Mouse (Mus musculus) CH12.LX (cell line): ENCODE results near the gene Agrp. TPM values are rescaled to one million over a fixed set of nuclear protein-coding genes. Genes with fewer than 3 reads are reported as not detected.

Source experiments
- DNase-seq: peaks from one replicate; pipeline ENCODE4 v3.0.0-alpha.2; 2013; ENCODE audit errors: extremely low read depth
- H3K27ac ChIP-seq: 2 replicates; pipeline ENCODE4 v1.5.1; 2012; ENCODE audit warnings: low read depth, mild to moderate bottlenecking, control low read depth, moderate library complexity; ENCODE audit not compliant: insufficient read depth
- H3K27me3 ChIP-seq: replicated peaks from 2 replicates; pipeline ENCODE3; 2012; ENCODE audit warnings: inconsistent platforms
- H3K36me3 ChIP-seq, 2 experiments: replicated peaks in 1 of 2; 2 replicates each; pipeline versions ENCODE3 to v1.6.1; 2012; ENCODE audit warnings: inconsistent platforms in 1 of 2, low read length in 1 of 2, mild to moderate bottlenecking in 1 of 2, mixed read lengths in 1 of 2, moderate library complexity in 1 of 2; ENCODE audit not compliant: control insufficient read depth in 1 of 2, insufficient read depth in 1 of 2
- H3K4me1 ChIP-seq, 2 experiments: 2 replicates each; pipeline ENCODE4 v1.6.1; 2012; ENCODE audit warnings: inconsistent platforms in 1 of 2, moderate library complexity in 1 of 2; ENCODE audit not compliant: insufficient read depth in 2 of 2, control insufficient read depth in 1 of 2
- H3K4me2 ChIP-seq: 2 replicates; pipeline ENCODE4 v1.6.1; 2012; ENCODE audit warnings: low read depth, mild to moderate bottlenecking, control low read depth; ENCODE audit not compliant: poor library complexity, insufficient read depth, severe bottlenecking
- H3K4me3 ChIP-seq, 3 experiments: fragments of 150-350 bp in 1 of 3; sonication (generic) in 1 of 3; replicated peaks in 1 of 3; 2 replicates each; pipeline versions ENCODE3 to v1.5.1; 2011 to 2012; ENCODE audit warnings: low read depth in 2 of 3, low read length in 2 of 3, mild to moderate bottlenecking in 2 of 3, moderate library complexity in 2 of 3, control low read depth in 1 of 3, improper control_type of control experiment in 1 of 3, inconsistent platforms in 1 of 3, mixed read lengths in 1 of 3; ENCODE audit not compliant: poor library complexity in 1 of 3
- H3K79me2 ChIP-seq: replicated peaks from 2 replicates; pipeline ENCODE4 v1.6.1; 2012; ENCODE audit warnings: mild to moderate bottlenecking, moderate library complexity; ENCODE audit not compliant: control insufficient read depth, poor library complexity, insufficient read depth, severe bottlenecking; ENCODE audit errors: extremely low read depth
- H3K9ac ChIP-seq: 2 replicates; pipeline ENCODE4 v1.6.1; 2012; ENCODE audit warnings: low read depth, mild to moderate bottlenecking, control low read depth, moderate library complexity; ENCODE audit not compliant: insufficient read depth
- H3K9me3 ChIP-seq: replicated peaks from 2 replicates; pipeline ENCODE3; 2012; ENCODE audit warnings: low read length, inconsistent platforms, mixed read lengths
- CHD1 ChIP-seq: IDR thresholded peaks from 2 replicates; pipeline ENCODE4 v1.6.1; 2012; ENCODE audit warnings: low read depth, low read length, improper control_type of control experiment, inconsistent platforms
- E2F4 ChIP-seq: IDR thresholded peaks from 2 replicates; pipeline ENCODE4 v1.6.1; 2011; ENCODE audit warnings: low read depth, low read length, improper control_type of control experiment; ENCODE audit not compliant: insufficient replicate concordance
- ELF1 ChIP-seq: IDR thresholded peaks from 2 replicates; pipeline ENCODE4 v1.6.1; 2014; ENCODE audit warnings: low read depth, mild to moderate bottlenecking, inconsistent platforms, low read length, improper control_type of control experiment
- GABPA ChIP-seq: IDR thresholded peaks from 2 replicates; pipeline ENCODE4 v1.6.1; 2012; ENCODE audit warnings: low read depth, low read length, improper control_type of control experiment, inconsistent platforms; ENCODE audit not compliant: insufficient replicate concordance
- HCFC1 ChIP-seq: IDR thresholded peaks from 2 replicates; pipeline ENCODE4 v1.6.1; 2012; ENCODE audit warnings: low read depth, mild to moderate bottlenecking, inconsistent platforms, low read length, improper control_type of control experiment
- JUN ChIP-seq: IDR thresholded peaks from 2 replicates; pipeline ENCODE4 v1.6.1; 2011; ENCODE audit warnings: low read depth, mild to moderate bottlenecking, low read length, improper control_type of control experiment, moderate library complexity; ENCODE audit not compliant: insufficient read depth
- JUND ChIP-seq: conservative IDR thresholded peaks from 2 replicates; pipeline ENCODE4 v1.6.1; 2011; ENCODE audit warnings: low read depth, low read length, improper control_type of control experiment
- KAT2A ChIP-seq: IDR thresholded peaks from 2 replicates; pipeline ENCODE4 v1.6.1; 2012; ENCODE audit warnings: low read length, improper control_type of control experiment, inconsistent platforms; ENCODE audit not compliant: insufficient replicate concordance
- MAX ChIP-seq: IDR thresholded peaks from 2 replicates; pipeline ENCODE4 v1.6.1; 2011; ENCODE audit warnings: low read length, improper control_type of control experiment
- MAZ ChIP-seq: IDR thresholded peaks from 2 replicates; pipeline ENCODE4 v1.6.1; 2012; ENCODE audit warnings: low read depth, mild to moderate bottlenecking, inconsistent platforms, low read length, improper control_type of control experiment, moderate library complexity
- MXI1 ChIP-seq: IDR thresholded peaks from 2 replicates; pipeline ENCODE4 v1.6.1; 2011; ENCODE audit warnings: mild to moderate bottlenecking, low read depth, low read length, improper control_type of control experiment
- NRF1 ChIP-seq: IDR thresholded peaks from 2 replicates; pipeline ENCODE4 v1.6.1; 2014; ENCODE audit warnings: low read depth, mild to moderate bottlenecking, inconsistent platforms, low read length, improper control_type of control experiment, moderate library complexity
- PAX5 ChIP-seq: IDR thresholded peaks from 2 replicates; pipeline ENCODE4 v1.6.1; 2012; ENCODE audit warnings: low read length, inconsistent platforms, mixed read lengths
- POLR2AphosphoS2 ChIP-seq: IDR thresholded peaks from 2 replicates; pipeline ENCODE4 v1.6.1; 2011; ENCODE audit warnings: low read depth, low read length, improper control_type of control experiment
- RCOR1 ChIP-seq: conservative IDR thresholded peaks from 2 replicates; pipeline ENCODE4 v1.6.1; 2012; ENCODE audit warnings: low read depth, mild to moderate bottlenecking, inconsistent platforms, low read length, improper control_type of control experiment
- SIN3A ChIP-seq: IDR thresholded peaks from 2 replicates; pipeline ENCODE4 v1.6.1; 2012; ENCODE audit warnings: low read length, improper control_type of control experiment, inconsistent platforms
- TCF12 ChIP-seq: IDR thresholded peaks from 2 replicates; pipeline ENCODE4 v1.6.1; 2014; ENCODE audit warnings: low read depth, mild to moderate bottlenecking, inconsistent platforms, low read length, improper control_type of control experiment
- UBTF ChIP-seq: IDR thresholded peaks from 2 replicates; pipeline ENCODE4 v1.6.1; 2012; ENCODE audit warnings: low read depth, mild to moderate bottlenecking, inconsistent platforms, low read length, improper control_type of control experiment, moderate library complexity
- USF1 ChIP-seq: IDR thresholded peaks from 2 replicates; pipeline ENCODE4 v1.6.1; 2014; ENCODE audit warnings: low read depth, mild to moderate bottlenecking, inconsistent platforms, low read length, improper control_type of control experiment
- ZC3H11A ChIP-seq: IDR thresholded peaks from 2 replicates; pipeline ENCODE4 v1.6.1; 2012; ENCODE audit warnings: low read depth, mild to moderate bottlenecking, inconsistent platforms, low read length, improper control_type of control experiment
- ZKSCAN1 ChIP-seq: IDR thresholded peaks from 2 replicates; pipeline ENCODE4 v1.6.1; 2012; ENCODE audit warnings: low read depth, inconsistent platforms, low read length, improper control_type of control experiment, borderline replicate concordance
- dilution Hi-C: fragments of 300-500 bp; cut with MboI; formaldehyde crosslinking; loops from 2 replicates; pipeline ENCODE4 v1.14.3; 2020; ENCODE audit warnings: low sequenced_read_pairs; ENCODE audit not compliant: extremely low pct_unique_long_range_greater_than_20kb, extremely low pct_ligation_motif_present
- in situ Hi-C: fragments of 300-500 bp; cut with MboI; formaldehyde crosslinking; loops from 3 replicates; pipeline ENCODE4 v1.14.3; 2019; ENCODE audit warnings: low sequenced_read_pairs, low pct_ligation_motif_present, low pct_unique_long_range_greater_than_20kb, mixed read lengths
- polyA plus RNA-seq: library from polyadenylated mRNA; unstranded; fragments of >175 nt; gene quantifications from 2 replicates; pipeline ENCODE4 v1.2.1, GENCODE M21; 2012; ENCODE audit warnings: low read depth; ENCODE audit not compliant: insufficient read length
- total RNA-seq, 2 experiments: library from RNA; depleted of rRNA; stranded (reverse); fragments of 300-350 nt in 1 of 2; fragments of >200 nt in 1 of 2; gene quantifications; 2 replicates each; pipeline ENCODE4 v1.2.3; 2012 to 2014

Agrp gene
- total and polyA plus RNA-seq, 3 experiments = 0.30 TPM; not detected in 2

DNA sequence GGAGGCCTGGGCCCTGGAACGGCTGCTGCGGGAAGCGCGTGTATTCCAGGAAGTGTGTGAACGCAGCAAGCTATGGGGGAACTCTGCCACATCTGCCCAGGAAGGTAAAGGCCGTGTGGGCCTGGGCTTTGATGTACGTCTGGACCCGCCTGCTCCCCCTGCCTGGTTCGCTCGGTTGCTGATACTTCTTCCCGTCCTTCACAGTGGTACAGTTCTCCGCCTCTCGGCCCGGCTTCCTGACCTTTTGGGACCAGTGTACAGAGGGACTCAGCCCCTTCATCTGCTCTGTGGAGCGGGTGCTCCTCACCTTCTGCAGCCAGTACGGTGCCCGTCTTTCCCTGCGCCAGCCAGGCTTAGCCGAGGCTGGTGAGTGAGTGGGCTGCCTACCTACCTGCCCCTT is 17.0 kb downstream of the Agrp start:
- in situ Hi-C loops (no loop called here), dilution Hi-C loops (no loop called here)
- H3K9me3 ChIP-seq = no peaks in the 10 kb centered on the region
- H3K4me1 ChIP-seq = peaks cover 7 to 37% of the 10 kb centered on the region in 2 experiments
- no peak overlapping the region for H3K9ac ChIP-seq
- DNase-seq = no peak
- H3K4me2 ChIP-seq = no peak overlapping the region
- H3K4me3 ChIP-seq = no peak overlapping the region
- no peak overlapping the region for H3K27ac ChIP-seq
- no peaks in the 10 kb centered on the region for H3K27me3 ChIP-seq
- peaks cover 32 to 66% of the 10 kb centered on the region in 2 experiments for H3K36me3 ChIP-seq
- TF ChIP-seq ZC3H11A (no peak), ZKSCAN1 (no peak), CHD1 (no peak), HCFC1 (no peak), MAX (no peak), MXI1 (no peak), UBTF (no peak), JUN (no peak)
- TF ChIP-seq, all 38 proteins: peak for 0
- H3K79me2 ChIP-seq = no peaks in the 10 kb centered on the region

DNA sequence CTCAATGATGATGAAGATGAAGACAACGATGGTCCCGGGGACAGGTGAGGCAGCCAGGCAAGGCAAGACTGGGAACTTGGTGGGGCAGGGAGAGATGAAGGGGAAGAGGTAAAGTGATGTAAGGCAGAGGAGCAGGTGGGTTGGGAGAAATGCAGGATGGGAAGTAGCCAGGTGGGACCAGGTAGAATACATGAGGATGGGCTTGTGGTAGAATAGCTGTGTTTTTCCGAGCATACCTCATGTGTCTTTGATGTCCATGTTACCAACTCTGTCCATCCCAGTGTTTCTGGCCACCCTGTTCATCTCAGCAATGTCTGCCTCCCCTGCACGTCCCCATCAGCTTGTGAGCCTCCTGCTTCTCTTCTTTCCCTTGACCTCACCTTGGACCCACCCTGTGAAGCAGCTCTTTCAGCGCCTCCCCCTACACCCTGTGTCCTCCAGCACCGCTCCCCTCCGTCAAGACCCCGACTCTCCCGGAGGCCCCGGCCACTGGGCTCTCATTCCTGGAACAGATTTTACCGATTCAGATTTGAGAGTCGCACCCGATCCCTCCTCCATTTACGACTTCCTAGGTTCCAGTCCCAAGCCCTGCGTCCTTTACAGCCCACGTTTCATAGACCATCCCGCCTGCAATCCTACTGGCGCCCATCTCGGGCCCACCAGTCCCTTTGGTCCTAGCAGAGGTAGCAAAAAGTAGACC is 18.2 kb downstream of the Agrp start:
- Histone ChIP-seq H3K4me3 (no peak overlapping the region), H3K4me2 (no peak overlapping the region), H3K9ac (no peak overlapping the region), H3K79me2 (no peaks in the 10 kb centered on the region), H3K4me1 (peaks cover 0 to 25% of the 10 kb centered on the region in 2 experiments; a peak in 2 of 4 replicates), H3K27ac (no peak overlapping the region), H3K36me3 (peaks cover 32 to 76% of the 10 kb centered on the region in 2 experiments), H3K9me3 (no peaks in the 10 kb centered on the region), H3K27me3 (no peaks in the 10 kb centered on the region)
- no peak for DNase-seq
- TF ChIP-seq USF1 = no peak
- no peak for TF ChIP-seq RCOR1
- TF ChIP-seq JUND = no peak
- TF ChIP-seq KAT2A = no peak
- TF ChIP-seq POLR2AphosphoS2 = no peak
- dilution Hi-C loops (no loop called here), in situ Hi-C loops (no loop called here)

DNA sequence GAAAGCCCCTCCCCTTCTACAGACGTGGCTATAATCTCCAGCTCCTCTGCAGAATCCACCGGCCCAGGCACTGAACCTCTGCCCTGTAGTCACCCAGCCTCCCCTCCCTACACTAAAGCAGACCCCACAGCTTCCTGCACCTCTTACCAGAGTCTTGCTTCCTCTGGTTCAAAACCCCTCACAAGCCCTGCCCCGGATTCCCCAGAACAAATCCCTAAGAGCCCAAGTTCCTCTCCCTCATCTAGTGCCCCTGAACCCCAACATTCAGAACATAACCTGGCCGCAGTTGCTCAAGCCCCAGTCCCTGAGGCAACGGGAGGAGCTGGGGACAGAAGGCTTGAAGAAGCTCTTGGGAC is 18.9 kb downstream of the Agrp start:
- TF ChIP-seq ZC3H11A = no peak
- TF ChIP-seq KAT2A = no peak
- TF ChIP-seq PAX5 = no peak
- TF ChIP-seq ELF1 = no peak
- TF ChIP-seq NRF1 = no peak
- no peak for TF ChIP-seq JUN
- no peak for TF ChIP-seq POLR2AphosphoS2
- TF ChIP-seq TCF12 = no peak
- no peak for TF ChIP-seq UBTF
- TF ChIP-seq GABPA = no peak
- no peak for TF ChIP-seq USF1
- no peak for TF ChIP-seq SIN3A
- TF ChIP-seq MAZ = no peak
- TF ChIP-seq E2F4 = no peak
- TF ChIP-seq HCFC1 = no peak
- TF ChIP-seq MXI1 = no peak
- TF ChIP-seq CHD1 = no peak
- peaks cover 0 to 17% of the 10 kb centered on the region in 2 experiments; a peak in 2 of 4 replicates for H3K4me1 ChIP-seq

More for the DNA sequence above, 18.9 kb downstream of the Agrp start:
- no peaks in the 10 kb centered on the region for H3K9me3 ChIP-seq
- in situ Hi-C loops = no loop called here
- H3K4me2 ChIP-seq = no peak overlapping the region
- peaks cover 32 to 80% of the 10 kb centered on the region in 2 experiments for H3K36me3 ChIP-seq
- H3K9ac ChIP-seq = no peak overlapping the region
- no peaks in the 10 kb centered on the region for H3K79me2 ChIP-seq
- dilution Hi-C loops = no loop called here
- DNase-seq = no peak
- H3K27ac ChIP-seq = no peak overlapping the region
- H3K27me3 ChIP-seq = no peaks in the 10 kb centered on the region
- H3K4me3 ChIP-seq = no peak overlapping the region
